Mouse (Mus musculus): ENCODE results near the gene Ttll2. TPM values are rescaled to one million over a fixed set of nuclear protein-coding genes. Genes with fewer than 3 reads are reported as not detected.
"Not testable (repeated sequence)": the region's sequence is repeated elsewhere in the genome, so short reads cannot be mapped to it uniquely, and the experiment has no call there.

Ttll2 gene
- polyA plus RNA-seq, 1 experiment: not detected

DNA sequence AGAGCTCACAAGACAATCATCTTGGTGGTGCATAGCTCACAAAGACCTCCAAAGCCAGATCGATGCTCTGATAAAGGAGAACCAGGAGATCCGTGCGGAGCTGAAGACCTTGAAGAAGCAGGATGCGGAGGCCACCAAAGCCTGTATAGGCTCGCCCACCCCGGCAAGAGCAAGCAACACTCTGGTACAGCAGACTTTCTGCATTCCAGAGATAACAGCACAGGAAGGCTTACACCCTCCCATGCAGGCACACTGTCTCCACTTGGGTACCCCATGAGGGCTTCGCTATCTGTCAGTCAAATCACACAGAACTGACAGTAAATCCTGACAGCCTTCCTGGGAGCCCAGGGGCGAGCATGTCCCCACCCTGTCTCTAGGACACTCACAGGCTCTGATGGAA is 26.1 kb downstream of the Ttll2 start:
- H3K4me1 ChIP-seq (ENCODE audit: control insufficient read depth, insufficient read depth, low read length); H3K4me3 ChIP-seq (replicated peaks; ENCODE audit: control insufficient read depth, low read depth, low read length); H3K27ac ChIP-seq (ENCODE audit: control insufficient read depth, insufficient read depth, low read depth, low read length, poor library complexity): not testable (repeated sequence)
- 70% methylated on average over 8 of the region's 8 CpGs for WGBS

DNA sequence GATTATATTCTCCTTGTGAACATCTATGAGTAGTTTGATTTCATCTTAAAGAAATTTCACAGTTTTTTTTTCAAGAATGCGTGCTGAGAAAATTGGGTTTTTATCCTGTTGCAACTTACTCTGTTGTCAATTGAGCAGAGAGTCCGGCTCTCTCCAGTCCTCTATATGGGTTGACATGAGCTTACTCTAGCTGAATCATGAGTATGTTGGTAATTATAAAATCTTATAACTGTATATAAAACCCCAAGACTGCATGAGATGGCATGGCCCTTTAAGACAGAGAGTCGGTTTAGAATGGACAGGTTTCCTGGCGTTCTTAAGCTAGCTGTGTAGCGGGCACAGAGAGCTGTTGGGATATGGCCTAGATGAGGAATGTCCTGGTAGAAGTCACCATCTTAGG is 28.1 kb downstream of the Ttll2 start, which contains the start of gene Tcp10a:
Gene Tcp10a, plus strand, starts transcription at position 301 of the 400 bp plus-strand sequence.
- H3K27ac ChIP-seq (ENCODE audit: control insufficient read depth, insufficient read depth, low read depth, low read length, poor library complexity); H3K4me3 ChIP-seq (replicated peaks; ENCODE audit: control insufficient read depth, low read depth, low read length); H3K4me1 ChIP-seq (ENCODE audit: control insufficient read depth, insufficient read depth, low read length): not testable (repeated sequence)
- WGBS: 77% methylated on average over 5 of the region's 5 CpGs

DNA sequence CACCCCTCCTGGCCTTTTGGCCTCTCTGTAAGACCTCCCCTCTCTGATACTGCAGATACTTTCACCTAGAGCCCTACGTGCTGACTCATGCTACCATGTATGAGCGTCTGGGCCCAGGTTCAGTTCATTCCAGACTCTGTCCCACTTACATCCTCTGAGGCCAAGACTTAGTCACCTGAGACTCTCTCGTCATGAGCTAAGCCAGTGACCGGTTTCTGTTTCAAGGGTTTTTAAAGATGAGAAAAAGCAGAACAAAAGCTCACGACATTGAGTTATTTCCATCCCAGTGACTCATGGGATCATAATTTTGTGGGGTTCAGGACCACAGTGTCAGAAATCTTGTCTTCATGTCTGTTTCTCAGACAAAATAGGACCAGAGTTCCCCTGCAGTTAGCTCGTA is 32.7 kb downstream of the Ttll2 start:
- not testable (repeated sequence) for H3K4me3 ChIP-seq (replicated peaks; ENCODE audit: control insufficient read depth, low read depth, low read length); H3K4me1 ChIP-seq (ENCODE audit: control insufficient read depth, insufficient read depth, low read length); H3K27ac ChIP-seq (ENCODE audit: control insufficient read depth, insufficient read depth, low read depth, low read length, poor library complexity)
- WGBS: 57% methylated on average over 6 of the region's 6 CpGs

DNA sequence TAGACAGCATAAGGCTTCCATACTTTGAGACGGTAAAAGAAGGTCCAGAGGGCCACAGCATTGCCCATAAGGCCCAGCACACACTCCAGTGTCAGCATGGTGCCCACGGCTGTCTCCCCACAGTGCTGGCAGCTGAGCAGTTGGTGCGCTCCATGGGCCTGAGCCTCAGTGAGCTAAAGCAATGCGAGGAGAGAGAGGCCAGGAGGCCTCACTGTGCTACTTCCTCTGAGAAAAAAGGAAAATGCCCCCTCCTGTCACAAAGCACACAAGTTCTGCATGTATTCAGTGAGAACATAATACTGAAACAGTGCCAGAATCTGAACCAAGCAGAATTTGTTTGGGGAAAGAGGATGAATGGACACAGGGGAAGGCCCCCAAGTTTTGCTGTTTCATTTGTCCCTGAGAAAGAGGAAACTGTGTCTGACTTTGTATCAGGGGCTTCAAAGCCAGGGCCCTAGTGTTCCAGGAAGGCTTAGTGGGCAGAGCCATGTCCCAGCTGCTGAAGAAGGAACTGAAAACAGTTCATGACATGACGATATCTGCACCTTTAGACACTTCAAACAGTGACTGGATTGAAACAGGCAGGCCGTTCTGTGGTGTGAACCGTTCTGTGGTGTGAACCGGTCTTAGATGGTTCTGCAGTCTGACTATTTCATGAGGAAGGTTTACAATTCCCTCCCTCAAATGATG is 36.7 kb downstream of the Ttll2 start:
- H3K4me3 ChIP-seq (replicated peaks; ENCODE audit: control insufficient read depth, low read depth, low read length); H3K27ac ChIP-seq (ENCODE audit: control insufficient read depth, insufficient read depth, low read depth, low read length, poor library complexity): not testable (repeated sequence)
- WGBS: 16% methylated on average over 7 of the region's 8 CpGs

DNA sequence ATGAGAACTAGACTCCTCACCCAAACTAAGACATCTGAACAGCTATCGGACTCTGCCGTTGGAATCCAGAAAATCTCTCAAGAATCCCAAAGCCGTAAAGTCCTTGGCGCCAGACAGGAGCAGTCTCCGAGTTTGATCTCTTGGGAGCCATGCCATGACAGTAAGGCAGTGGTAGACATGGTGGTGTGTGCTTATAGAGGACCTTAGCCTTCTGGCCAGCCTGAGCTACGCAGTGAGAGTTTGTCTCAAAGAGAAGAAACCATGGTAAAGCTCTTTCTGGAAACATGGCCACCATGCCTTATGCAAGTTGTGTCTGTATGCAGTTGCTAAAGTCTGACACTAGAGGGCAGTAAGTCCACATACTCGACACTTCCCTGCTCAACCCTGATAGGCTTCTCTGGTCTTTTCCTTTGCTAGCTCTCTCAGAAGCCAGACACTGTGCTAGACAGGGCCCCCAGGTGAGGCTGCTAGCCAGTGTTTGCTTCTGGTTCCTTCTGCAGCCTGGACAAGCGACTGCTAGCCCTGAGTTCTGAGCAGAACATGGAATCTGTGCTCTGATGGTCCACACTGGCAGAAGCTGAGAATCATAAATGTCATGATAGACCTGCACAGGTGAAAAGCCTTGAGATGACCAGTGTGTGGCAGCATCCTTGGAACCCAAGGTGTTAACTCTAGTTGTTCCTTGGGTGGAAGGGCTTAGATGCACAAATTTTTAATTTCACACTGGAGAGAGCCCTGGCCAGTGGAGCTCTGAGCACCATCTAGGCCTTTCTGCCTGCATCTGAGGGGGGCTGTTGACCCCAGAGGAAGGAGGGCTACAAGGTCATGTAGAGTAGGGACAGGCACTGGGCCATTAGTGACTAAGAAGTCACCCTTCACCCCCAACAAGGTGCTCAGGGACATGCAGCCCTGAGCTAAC is 46.0 kb downstream of the Ttll2 start:
- not testable (repeated sequence) for H3K4me3 ChIP-seq (replicated peaks; ENCODE audit: control insufficient read depth, low read depth, low read length); H3K27ac ChIP-seq (ENCODE audit: control insufficient read depth, insufficient read depth, low read depth, low read length, poor library complexity); H3K4me1 ChIP-seq (ENCODE audit: control insufficient read depth, insufficient read depth, low read length)
- WGBS: 58% methylated on average over 8 of the region's 8 CpGs

More for the DNA sequence above, 36.7 kb downstream of the Ttll2 start:
- not testable (repeated sequence) for H3K4me1 ChIP-seq (ENCODE audit: control insufficient read depth, insufficient read depth, low read length)

Other genes with a start within 250 kb of the Ttll2 start
- 2.4 and 9.1 TPM in 2 replicates for gene Rps6ka2, start 182.6 kb downstream of the Ttll2 start, polyA plus RNA-seq (2011; ENCODE audit: insufficient read depth, insufficient read length, low replicate concordance, missing spikeins)
- not detected in 2 replicates for gene Tcp10a, start 28.1 kb downstream of the Ttll2 start, polyA plus RNA-seq (2011; ENCODE audit: insufficient read depth, insufficient read length, low replicate concordance, missing spikeins)
- not detected in 2 replicates for gene Gm49630, start 19.3 kb upstream of the Ttll2 start, polyA plus RNA-seq (2011; ENCODE audit: insufficient read depth, insufficient read length, low replicate concordance, missing spikeins)
- gene Unc93a2, start 32.8 kb upstream of the Ttll2 start, polyA plus RNA-seq (2011; ENCODE audit: insufficient read depth, insufficient read length, low replicate concordance, missing spikeins): not detected in 2 replicates

Data from bone marrow, adult 2 months (tissue).